Mouse (Mus musculus) cerebellum, adult 2 months (tissue): Measurements from ENCODE around the gene Diras1.

Source experiments
- CTCF ChIP-seq: fragments of 200-500 bp; IDR thresholded peaks from 2 replicates; pipeline ENCODE4 v1.5.1; 2011; ENCODE audit warnings: low read depth, mild to moderate bottlenecking, control low read depth, low read length, moderate library complexity, borderline replicate concordance; ENCODE audit not compliant: insufficient read depth
- POLR2A ChIP-seq: fragments of 200-500 bp; IDR thresholded peaks from 2 replicates; pipeline ENCODE4 v1.6.1; 2011; ENCODE audit warnings: low read length, control low read depth, borderline replicate concordance; ENCODE audit not compliant: insufficient read depth

DNA sequence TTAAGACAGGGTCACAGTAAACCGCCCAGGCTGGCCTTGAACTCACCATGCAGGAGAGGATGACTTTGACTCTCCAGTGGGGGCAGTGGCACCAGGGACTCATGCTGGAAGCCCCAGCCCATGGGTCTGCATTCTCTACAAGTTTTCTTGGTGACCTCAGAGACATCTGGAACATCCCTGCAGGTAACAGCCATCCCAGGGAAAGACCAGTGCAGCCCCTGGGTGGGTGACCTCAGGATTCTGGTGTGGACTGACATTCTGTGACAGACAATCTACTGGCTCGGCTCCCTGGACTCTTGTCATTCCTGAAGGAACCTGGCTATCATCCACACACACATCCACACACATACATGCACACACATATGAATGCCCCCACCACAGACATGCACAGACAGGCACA lies 9.8 kb downstream of the Diras1 start:
- TF ChIP-seq CTCF (no peak), POLR2A (no peak)
